ENCODE assay signal across 7 mouse cellular contexts in the genomic region with DNA sequence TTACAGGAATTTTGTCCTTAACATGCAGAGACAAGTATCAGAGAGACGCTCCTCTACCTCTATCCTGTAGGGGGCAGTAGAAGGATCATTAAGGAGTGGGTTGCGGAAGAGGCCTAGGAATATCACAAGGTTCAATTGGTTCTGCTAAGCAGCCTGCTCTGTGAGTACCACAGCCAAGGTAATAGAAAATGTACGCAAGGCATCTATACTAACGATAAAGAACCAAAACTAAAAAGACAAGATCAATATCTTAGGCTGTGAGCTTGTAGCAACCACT.
A peak's percentile ranks its signal among the peaks of the same experiment; 100 is the strongest.
DNase-seq lines count a peak whose midpoint lies in the region; ATAC-seq and TF ChIP-seq lines count a peak whose summit lies in the region.

No protein-coding gene starts in this region.

- no peak overlapping the region for H3K4me3 ChIP-seq in kidney, postnatal 0 days (replicated peaks; ENCODE audit: low read depth, low read length)
- no peak overlapping the region for H3K4me3 ChIP-seq in kidney, embryonic 14.5 days (ENCODE audit: low read length)
- no peak overlapping the region for H3K4me3 ChIP-seq in MEL (ENCODE audit: control insufficient read depth in 1 of 2, insufficient read depth in 1 of 2, low read depth in 2 of 2, low read length in 2 of 2)

- no peaks in the 10 kb centered on the region for H3K9me3 ChIP-seq in kidney, postnatal 0 days (replicated peaks; ENCODE audit: low read length)
- H3K9me3 ChIP-seq in kidney, embryonic 14.5 days (ENCODE audit: control insufficient read depth, low read length) = peaks cover 1% of the 10 kb centered on the region; the same call in 1 of the 2 replicates
- no peaks in the 10 kb centered on the region for H3K9me3 ChIP-seq in MEL (replicated peaks; ENCODE audit: insufficient read depth, low read length)

- H3K79me2 ChIP-seq in MEL (ENCODE audit: control insufficient read depth, insufficient read depth, low read length, poor library complexity) = no peaks in the 10 kb centered on the region

- H3K9ac ChIP-seq in kidney, postnatal 0 days (ENCODE audit: low read depth, low read length) = no peak overlapping the region
- H3K9ac ChIP-seq in kidney, embryonic 14.5 days (ENCODE audit: low read depth, low read length) = no peak overlapping the region
- no peak overlapping the region for H3K9ac ChIP-seq in MEL (ENCODE audit: control insufficient read depth, low read depth, low read length, poor library complexity, severe bottlenecking)

- TF ChIP-seq POLR2A in MEL (IDR thresholded peaks at IDR 0.05; ENCODE audit: control insufficient read depth in 1 of 2, insufficient read depth in 1 of 2, low read depth in 1 of 2, low read length in 2 of 2, poor library complexity in 1 of 2) = no peak

- H3K4me1 ChIP-seq in kidney, postnatal 0 days (replicated peaks; ENCODE audit: insufficient read depth, low read length) = no peaks in the 10 kb centered on the region
- no peaks in the 10 kb centered on the region for H3K4me1 ChIP-seq in kidney, embryonic 14.5 days (ENCODE audit: control insufficient read depth, insufficient read depth, low read length)
- H3K4me1 ChIP-seq in MEL (ENCODE audit: control insufficient read depth in 1 of 2, insufficient read depth in 2 of 2, low read length in 2 of 2) = no peaks in the 10 kb centered on the region

- peak; percentile 54 for DNase-seq in kidney, postnatal 0 days (ENCODE audit: low spot score)
- DNase-seq in CD4-positive helper T cell, adult 2 months (ENCODE audit: low read depth, low spot score) = peak; percentile 16
- peak; percentile 5 for DNase-seq in MEL (ENCODE audit: low read depth, low spot score)
- DNase-seq in induced T-regulatory cell, adult 2 months (ENCODE audit: low read depth) = peak; percentile 27
- no peak for DNase-seq in urinary bladder, adult 18-20 months (ENCODE audit: low spot score in 2 of 2)
- DNase-seq in gastrocnemius, adult 18-20 months (ENCODE audit: low spot score) = no peak

- TF ChIP-seq EP300 in MEL (IDR thresholded peaks at IDR 0.05; ENCODE audit: low read depth in 1 of 2, low read length in 2 of 2) = no peak

- no peak for TF ChIP-seq RAD21 in MEL (IDR thresholded peaks at IDR 0.05; ENCODE audit: low read depth, low read length)

- no peaks in the 10 kb centered on the region for H3K36me3 ChIP-seq in kidney, postnatal 0 days (ENCODE audit: insufficient read depth, low read length)
- H3K36me3 ChIP-seq in kidney, embryonic 14.5 days (ENCODE audit: control insufficient read depth, insufficient read depth, low read length) = no peaks in the 10 kb centered on the region
- H3K36me3 ChIP-seq in MEL (ENCODE audit: control insufficient read depth in 1 of 2, insufficient read depth in 2 of 2, low read length in 2 of 2) = no peaks in the 10 kb centered on the region

- no peak overlapping the region for H3K27ac ChIP-seq in kidney, postnatal 0 days
- no peak overlapping the region for H3K27ac ChIP-seq in kidney, embryonic 14.5 days (ENCODE audit: low read depth, low read length)
- H3K27ac ChIP-seq in MEL (ENCODE audit: control insufficient read depth, low read depth, low read length) = no peak overlapping the region

- H3K4me2 ChIP-seq in kidney, postnatal 0 days (ENCODE audit: low read length) = no peak overlapping the region
- H3K4me2 ChIP-seq in kidney, embryonic 14.5 days (replicated peaks; ENCODE audit: low read depth, low read length) = no peak overlapping the region

- WGBS in kidney, postnatal 0 days = 74% methylated on average over 4 of the region's 4 CpGs
- WGBS in kidney, embryonic 14.5 days = 74% methylated on average over 4 of the region's 4 CpGs

- H3K27me3 ChIP-seq in kidney, postnatal 0 days (ENCODE audit: insufficient read depth, low read length) = no peaks in the 10 kb centered on the region
- no peaks in the 10 kb centered on the region for H3K27me3 ChIP-seq in kidney, embryonic 14.5 days (ENCODE audit: control insufficient read depth, insufficient read depth, low read length)
- H3K27me3 ChIP-seq in MEL (ENCODE audit: control insufficient read depth in 1 of 2, insufficient read depth in 2 of 2, low read length in 2 of 2) = no peaks in the 10 kb centered on the region

- no peak for ATAC-seq in kidney, postnatal 0 days (replicated peaks; ENCODE audit: low FRiP score, low read depth)
- ATAC-seq in kidney, embryonic 14.5 days (ENCODE audit: low FRiP score, low TSS enrichment) = no peak

- TF ChIP-seq CTCF in kidney, postnatal 0 days (IDR thresholded peaks at IDR 0.05; ENCODE audit: low read depth) = peak; percentile 65
- TF ChIP-seq CTCF in MEL (IDR thresholded peaks at IDR 0.05 in 2 of 3, conservative IDR thresholded peaks at IDR 0.05 in 1 of 3; ENCODE audit: control insufficient read depth in 1 of 3, insufficient read depth in 1 of 3, low read depth in 2 of 3, low read length in 3 of 3, poor library complexity in 1 of 3, severe bottlenecking in 1 of 3) = peak; percentile 10 to 37 (median 32); a peak in 3 of 6 replicates

TF ChIP-seq in MEL, 35 proteins besides CTCF, POLR2A, EP300 and RAD21:
- TF ChIP-seq CHD2 (IDR thresholded peaks at IDR 0.05; ENCODE audit: low read length) (no peak), SMC3 (IDR thresholded peaks at IDR 0.05; ENCODE audit: low read depth, low read length) (0 out of 2 replicates have a peak, but pooled peaks have one; percentile 10), RCOR1 (IDR thresholded peaks at IDR 0.05; ENCODE audit: low read depth, low read length) (no peak), KAT2A (conservative IDR thresholded peaks at IDR 0.05; ENCODE audit: low read depth, low read length) (no peak), ZMIZ1 (IDR thresholded peaks at IDR 0.05; ENCODE audit: low read depth, low read length) (no peak)
TF ChIP-seq in MEL: peak in this region for 1.

Comparison
In these comparisons a context has a peak if more than half of its experiments do, and no peak if none do; other contexts are left out.
1. DNase-seq: peak in kidney, postnatal 0 days (single experiment), CD4-positive helper T cell, adult 2 months (single experiment), MEL (single experiment) and induced T-regulatory cell, adult 2 months (single experiment); none in urinary bladder, adult 18-20 months (0 of 2) and gastrocnemius, adult 18-20 months (single experiment).